Mouse (Mus musculus) heart, adult 2 months (tissue): ENCODE results near the gene Rabepk.
A peak's percentile ranks its signal among the peaks of the same experiment; 100 is the strongest.

Experiments
- CTCF ChIP-seq: fragments of 200-600 bp; IDR thresholded peaks from 2 replicates; pipeline ENCODE4 v1.8.1; 2022; ENCODE audit warnings: antibody characterized with exemption, mild to moderate bottlenecking, moderate library complexity
- EP300 ChIP-seq: fragments of 200-500 bp; IDR thresholded peaks from 2 replicates; pipeline ENCODE4 v1.6.1; 2011; ENCODE audit warnings: low read depth, low read length, control low read depth; ENCODE audit not compliant: insufficient read depth
- POLR2A ChIP-seq: fragments of 200-500 bp; IDR thresholded peaks from 2 replicates; pipeline ENCODE4 v1.6.1; 2011; ENCODE audit warnings: mild to moderate bottlenecking, low read depth, low read length, control low read depth; ENCODE audit not compliant: insufficient read depth

GRCm38 (mm10) chr2:34801516-34802482 lies 2.1 kb upstream of the Rabepk start:
- TF ChIP-seq CTCF = peak; percentile 41
- TF ChIP-seq POLR2A = peak; percentile 96
- TF ChIP-seq EP300 = peak; percentile 85
